Mouse (Mus musculus) cerebellum, postnatal 36 days (tissue): ENCODE results near the gene Bco2.

Source experiments
- DNase-seq, 2 experiments: peaks; one replicate each; pipeline ENCODE4 v3.0.0; 2021 to 2022; ENCODE audit warnings: mixed read lengths in 2 of 2

Gene Bco2

DNA sequence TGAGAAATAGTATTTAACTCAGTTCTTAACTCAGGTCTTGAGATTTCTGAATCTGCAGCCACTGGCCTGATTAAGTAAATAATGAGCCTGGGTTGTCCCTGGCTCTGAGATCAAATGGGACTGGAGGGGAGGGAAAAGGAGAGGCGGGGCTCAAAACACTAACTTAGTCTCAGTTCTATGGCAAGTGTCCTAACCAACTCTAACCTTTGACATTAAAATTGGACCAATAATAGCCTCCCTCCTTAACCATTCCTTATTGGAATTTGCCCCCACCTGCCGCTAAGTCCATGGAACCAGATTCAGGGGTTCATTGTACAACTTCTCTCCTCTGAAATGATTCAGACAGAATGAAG is at the start of gene Bco2:
Gene Bco2, minus strand, starts transcription at position 88 of the 353 bp plus-strand sequence.
- no peak for DNase-seq

GRCm38 (mm10) chr9:50604338-50604737 is 49.4 kb upstream of the Bco2 start:
- DNase-seq, result no peak

GRCm38 (mm10) chr9:50603998-50604324 is 49.0 kb upstream of the Bco2 start:
- DNase-seq, result no peak

DNA sequence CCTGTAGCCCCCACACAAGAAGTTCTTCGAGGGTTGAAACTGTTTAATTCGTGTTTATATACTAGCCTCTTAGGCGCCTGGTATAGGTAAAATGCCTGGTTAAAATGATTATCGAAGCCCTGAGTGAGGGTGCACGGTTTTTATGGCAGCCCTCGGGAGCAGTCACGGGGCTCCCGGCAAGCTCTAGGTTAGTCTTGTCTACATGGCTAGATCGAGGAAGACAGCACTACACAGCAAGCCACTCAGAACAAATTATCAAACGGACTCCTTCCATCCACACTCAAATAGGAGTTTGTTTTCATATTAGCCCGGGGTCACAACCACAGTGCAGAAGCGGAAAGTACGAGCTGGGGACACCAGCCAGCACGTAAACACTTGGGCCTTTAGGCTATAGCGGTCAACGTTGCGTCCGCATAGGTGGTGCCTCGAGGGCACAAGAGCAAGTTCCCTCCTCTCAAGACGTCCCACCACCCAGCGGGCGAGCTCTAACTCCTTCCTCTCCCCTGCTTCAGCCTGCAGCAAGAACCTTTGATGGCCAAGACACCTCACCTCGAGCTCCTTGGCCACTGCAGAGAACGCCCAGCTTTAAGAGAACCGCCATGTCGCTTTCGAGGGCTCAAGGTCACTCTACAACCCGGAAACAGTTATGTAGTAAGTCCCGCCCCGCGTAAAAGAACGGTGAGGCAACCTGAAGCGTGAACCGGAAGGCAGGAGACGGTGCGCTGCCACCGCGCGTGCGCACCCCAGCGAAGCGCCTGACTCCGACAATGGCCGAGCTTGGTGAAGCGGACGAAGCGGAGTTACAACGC is 48.4 kb upstream of the Bco2 start, which contains the start of the genes Sdhd and Timm8b:
Gene Sdhd, minus strand, starts transcription at position 624 of the 809 bp plus-strand sequence.
Gene Timm8b, plus strand, starts transcription at position 722 of the 809 bp plus-strand sequence.
- DNase-seq, result peak; percentile 93 to 94

GRCm38 (mm10) chr9:50602055-50602845 is 47.3 kb upstream of the Bco2 start:
- DNase-seq, result no peak

- DNase-seq, result no peak
These were observed 46.6 kb upstream of the Bco2 start for GRCm38 (mm10) chr9:50601536-50601935.

GRCm38 (mm10) chr9:50596973-50597372 is 42.0 kb upstream of the Bco2 start:
- no peak for DNase-seq

DNA sequence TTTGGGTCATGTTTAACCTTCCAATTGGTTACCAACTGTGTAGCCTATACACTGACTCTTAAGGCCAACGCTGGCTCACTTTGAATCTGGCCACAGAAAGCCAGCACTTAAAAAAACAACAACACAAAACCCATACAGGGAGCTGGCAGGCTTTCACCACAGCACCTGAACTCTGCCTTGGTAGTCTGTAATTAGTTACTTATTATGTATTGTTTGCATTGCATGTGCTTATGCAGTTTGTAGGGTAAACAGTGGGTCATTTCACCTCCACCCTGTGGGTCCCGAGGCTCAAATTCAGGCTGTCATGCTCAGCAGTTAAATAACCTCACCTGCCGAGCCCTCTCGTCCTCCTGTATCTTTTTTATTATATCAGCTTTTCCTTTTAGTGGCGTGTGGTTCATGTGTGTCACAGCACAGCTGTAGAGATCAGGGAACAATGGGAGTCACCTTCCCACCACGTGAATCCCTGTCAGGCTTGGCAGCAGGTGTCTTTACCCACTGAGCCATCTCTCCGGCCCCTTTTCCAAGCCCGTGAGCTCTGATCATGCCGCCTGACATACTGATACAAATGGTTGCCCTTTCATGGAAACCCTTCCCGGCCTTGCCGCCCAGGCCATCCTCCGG is 39.9 kb upstream of the Bco2 start:
- DNase-seq, result no peak

- peak; percentile 19 to 31 for DNase-seq
These were observed 38.6 kb upstream of the Bco2 start for GRCm38 (mm10) chr9:50593544-50593943.

DNA sequence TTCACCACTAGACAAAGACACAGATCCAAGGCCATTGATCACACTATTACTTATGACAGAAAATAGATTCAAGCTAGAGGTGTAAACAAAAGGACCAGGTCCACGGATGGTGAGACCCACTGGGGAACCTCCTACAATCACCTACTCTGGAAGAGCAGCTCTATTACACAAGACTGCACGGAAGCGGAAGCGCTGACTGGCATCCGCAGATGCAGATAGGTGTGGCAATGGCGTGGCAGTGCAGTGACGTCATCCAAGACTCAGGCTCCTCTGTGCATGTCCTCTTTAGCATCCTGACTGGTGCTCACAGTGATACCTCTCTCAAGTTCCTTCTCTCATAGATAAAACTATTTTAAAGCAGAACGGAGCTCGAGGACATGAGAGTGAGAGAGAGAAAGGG is 38.0 kb upstream of the Bco2 start:
- DNase-seq, result no peak

GRCm38 (mm10) chr9:50590856-50591518 is 36.0 kb upstream of the Bco2 start:
- DNase-seq, result no peak

DNA sequence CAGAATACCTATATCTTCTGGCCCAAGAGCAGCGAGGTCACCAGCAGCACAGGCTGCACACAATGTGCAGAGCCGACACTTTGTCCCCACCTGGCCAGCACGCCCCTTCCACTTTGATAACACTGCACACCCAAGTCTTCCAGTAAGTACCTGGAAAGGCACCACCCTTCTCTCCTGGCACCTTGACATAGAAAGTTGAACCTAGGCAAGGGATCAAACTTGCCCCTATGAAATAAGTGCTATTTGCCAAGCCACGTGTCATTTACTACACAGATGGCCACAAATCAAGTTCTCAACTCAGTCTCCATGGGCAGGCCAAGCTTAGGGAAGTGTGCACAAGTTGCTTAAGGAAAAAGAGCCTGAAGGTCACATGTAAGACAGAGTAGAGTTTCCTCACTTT is 32.0 kb upstream of the Bco2 start:
- DNase-seq, result no peak

GRCm38 (mm10) chr9:50585145-50585818 is 30.3 kb upstream of the Bco2 start:
- DNase-seq, result no peak

- no peak for DNase-seq
These were observed 25.4 kb upstream of the Bco2 start for GRCm38 (mm10) chr9:50580370-50580769.

GRCm38 (mm10) chr9:50569599-50570525 is 14.9 kb upstream of the Bco2 start:
- DNase-seq, result no peak

DNA sequence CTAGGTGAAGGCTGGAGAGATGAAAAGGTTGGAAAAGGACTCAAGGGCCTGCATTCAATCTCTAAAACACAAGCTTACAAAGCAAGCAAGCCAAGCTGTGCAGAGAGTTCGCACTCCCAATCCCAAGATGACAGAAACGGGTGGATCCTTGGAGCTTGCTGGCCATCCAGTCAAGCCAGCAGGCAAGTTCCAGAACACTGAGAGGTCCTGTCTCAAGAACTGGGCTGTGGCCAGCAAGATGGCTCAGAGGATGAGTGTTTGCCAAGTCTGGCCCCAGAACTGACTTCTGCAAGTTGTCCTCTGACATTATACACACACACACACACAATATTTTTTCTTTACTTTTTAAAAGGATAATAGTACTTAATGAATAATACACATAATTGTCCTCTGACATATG is 12.9 kb upstream of the Bco2 start:
- DNase-seq, result no peak

DNA sequence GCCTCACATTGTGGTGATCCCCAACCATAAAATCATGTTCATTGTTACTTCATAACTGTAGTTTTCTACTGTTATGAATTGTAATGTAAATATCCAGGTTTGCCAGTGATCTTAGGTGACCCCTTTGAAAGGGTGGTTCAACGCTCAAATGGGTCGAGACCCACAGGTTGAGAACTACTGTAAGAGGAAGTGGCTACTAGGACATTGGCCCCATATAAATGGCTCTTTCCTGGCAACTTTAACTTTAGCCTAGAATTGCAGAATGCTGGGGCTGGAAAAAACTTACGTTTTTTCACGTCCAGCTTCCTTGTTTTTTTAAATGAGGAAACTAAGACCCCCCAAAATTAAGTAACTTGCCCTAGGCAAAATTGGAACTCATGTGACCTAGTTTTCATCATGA is 12.4 kb upstream of the Bco2 start:
- no peak for DNase-seq

DNA sequence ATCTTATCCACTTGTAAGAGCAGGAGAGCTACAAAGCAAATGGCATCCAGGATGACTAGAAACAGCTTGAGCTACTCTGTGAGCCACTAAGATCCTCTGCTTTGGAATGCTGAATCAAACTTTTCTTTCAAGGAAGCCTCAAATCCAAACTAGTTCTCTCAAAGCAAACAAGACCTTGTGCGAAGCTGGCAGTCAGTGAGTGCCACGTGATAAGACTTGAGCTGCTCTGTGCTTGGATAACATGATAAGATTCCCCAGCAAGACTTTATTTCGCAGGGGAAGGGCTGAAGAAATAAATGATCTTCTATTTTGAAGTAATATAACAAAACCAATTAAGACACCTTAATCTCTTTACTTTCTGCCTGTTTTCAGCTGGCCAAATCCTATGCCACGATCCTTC is 11.0 kb upstream of the Bco2 start:
- no peak for DNase-seq

- DNase-seq, result no peak
These were observed 10.2 kb upstream of the Bco2 start for GRCm38 (mm10) chr9:50565173-50565572.

DNA sequence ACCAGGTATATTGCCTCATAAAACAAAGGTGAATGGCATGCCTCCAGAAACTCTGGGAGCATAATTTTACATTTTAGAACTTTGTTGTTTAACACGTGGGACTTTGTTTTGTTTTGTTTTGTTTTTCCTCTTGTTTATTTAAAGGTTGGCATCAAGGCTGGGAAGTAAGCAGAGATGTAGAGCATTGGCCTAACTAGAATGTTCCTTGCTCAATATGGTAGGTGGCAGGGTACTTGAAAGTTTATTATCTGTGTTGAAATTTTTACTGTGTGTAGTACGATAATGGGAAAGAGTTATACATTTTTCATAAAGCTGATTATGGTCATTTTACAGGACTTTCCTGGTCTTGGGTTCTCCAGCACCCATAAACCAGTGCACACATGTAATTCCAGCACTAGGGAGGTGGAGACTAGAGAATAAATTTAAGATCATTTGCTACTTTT is 7.0 kb upstream of the Bco2 start:
- no peak for DNase-seq
